Mouse (Mus musculus) megakaryocyte, embryonic 14.5 days (primary cell): Measurements from ENCODE around the gene Lenep. TPM values are rescaled to one million over a fixed set of nuclear protein-coding genes. Genes with fewer than 3 reads are reported as not detected.

ENCODE experiments used
- H3K27me3 ChIP-seq: replicated peaks from 2 replicates; pipeline ENCODE3; 2012; ENCODE audit warnings: inconsistent platforms
- H3K36me3 ChIP-seq: replicated peaks from 2 replicates; pipeline ENCODE3; 2012; ENCODE audit warnings: low read length, inconsistent platforms, mixed read lengths
- H3K4me1 ChIP-seq: 2 replicates; pipeline ENCODE4 v1.6.1; 2012; ENCODE audit warnings: inconsistent platforms
- H3K4me3 ChIP-seq: replicated peaks from 2 replicates; pipeline ENCODE3; 2012; ENCODE audit warnings: moderate library complexity, mild to moderate bottlenecking, inconsistent platforms
- H3K9me3 ChIP-seq: 2 replicates; pipeline ENCODE4 v1.6.1; 2012; ENCODE audit warnings: inconsistent platforms
- FLI1 ChIP-seq: IDR thresholded peaks from 2 replicates; pipeline ENCODE4 v1.6.1; 2012; ENCODE audit warnings: low read length, inconsistent platforms, mixed read lengths
- GATA1 ChIP-seq: IDR thresholded peaks from 3 replicates; pipeline ENCODE4 v1.6.1; 2012; ENCODE audit warnings: mixed read lengths, low read length, inconsistent platforms, borderline replicate concordance
- polyA plus RNA-seq: library from polyadenylated mRNA; stranded (reverse); fragments of >175 nt; gene quantifications from 2 replicates; pipeline ENCODE4 v1.2.3, GENCODE M21; 2012; ENCODE audit warnings: low replicate concordance; ENCODE audit not compliant: insufficient read depth

The Lenep gene
- 0.31 and 0.95 TPM in 2 replicates for polyA plus RNA-seq

GRCm38 (mm10) chr3:89402693-89403092 lies at the start of gene Lenep:
Gene Lenep (minus strand): TSS chr3:89402793.
- Histone ChIP-seq H3K9me3 (no peaks in the 10 kb centered on the region), H3K4me3 (no peak within 1 kb of the TSS), H3K27me3 (no peaks in the 10 kb centered on the region), H3K4me1 (peaks cover 23% of the 10 kb centered on the region), H3K36me3 (peaks cover 88% of the 10 kb centered on the region)
- no peak for TF ChIP-seq FLI1
- no peak for TF ChIP-seq GATA1

DNA sequence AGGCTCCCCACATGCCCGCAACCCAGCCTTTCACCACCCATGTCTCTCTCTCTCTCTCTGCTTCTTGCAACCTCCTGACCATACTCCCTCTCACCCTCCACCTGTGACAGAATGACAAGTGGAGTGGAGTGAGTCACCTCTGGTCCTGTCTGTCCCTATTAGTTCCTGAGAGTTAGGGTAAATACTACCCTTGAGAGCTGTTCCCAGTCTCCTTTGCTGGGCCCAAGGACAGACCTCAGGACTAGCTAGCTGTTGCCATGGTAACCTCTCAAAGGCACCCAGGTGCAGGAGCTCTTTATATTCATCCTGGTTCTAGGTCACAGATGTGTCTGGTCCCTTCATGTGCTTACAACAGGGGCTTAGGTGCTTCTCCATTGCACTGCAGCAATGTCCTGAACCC lies 49.3 kb upstream of the Lenep start:
- Histone ChIP-seq H3K4me1 (peaks cover 81% of the 10 kb centered on the region), H3K27me3 (no peaks in the 10 kb centered on the region), H3K36me3 (peaks cover 26% of the 10 kb centered on the region), H3K9me3 (no peaks in the 10 kb centered on the region), H3K4me3 (no peak overlapping the region)
- TF ChIP-seq GATA1: no peak
- TF ChIP-seq FLI1: no peak

GRCm38 (mm10) chr3:89449541-89449940 lies 46.9 kb upstream of the Lenep start:
- no peak for TF ChIP-seq GATA1
- TF ChIP-seq FLI1: no peak
- Histone ChIP-seq H3K9me3 (no peaks in the 10 kb centered on the region), H3K27me3 (no peaks in the 10 kb centered on the region), H3K4me3 (peak overlapping the region; percentile 87), H3K4me1 (peaks cover 59% of the 10 kb centered on the region), H3K36me3 (peaks cover 50% of the 10 kb centered on the region)

- TF ChIP-seq FLI1 (no peak), GATA1 (no peak)
- H3K27me3 ChIP-seq: no peaks in the 10 kb centered on the region
- H3K4me1 ChIP-seq: peaks cover 57% of the 10 kb centered on the region
- no peaks in the 10 kb centered on the region for H3K9me3 ChIP-seq
- peaks cover 56% of the 10 kb centered on the region for H3K36me3 ChIP-seq
- H3K4me3 ChIP-seq: peak overlapping the region; percentile 87
Measured at GRCm38 (mm10) chr3:89448720-89449537, 46.3 kb upstream of the Lenep start.

- Histone ChIP-seq H3K4me1 (peaks cover 45% of the 10 kb centered on the region), H3K27me3 (no peaks in the 10 kb centered on the region), H3K4me3 (no peak overlapping the region), H3K9me3 (no peaks in the 10 kb centered on the region), H3K36me3 (peaks cover 63% of the 10 kb centered on the region)
- TF ChIP-seq FLI1: no peak
- TF ChIP-seq GATA1: no peak
Measured at GRCm38 (mm10) chr3:89440691-89441090, 38.1 kb upstream of the Lenep start.

- TF ChIP-seq GATA1 (no peak), FLI1 (no peak)
- no peaks in the 10 kb centered on the region for H3K9me3 ChIP-seq
- H3K27me3 ChIP-seq: no peaks in the 10 kb centered on the region
- H3K4me1 ChIP-seq: peaks cover 58% of the 10 kb centered on the region
- H3K36me3 ChIP-seq: peaks cover 58% of the 10 kb centered on the region
- H3K4me3 ChIP-seq: peak overlapping the region; percentile 93
Measured at GRCm38 (mm10) chr3:89437269-89437668, 34.7 kb upstream of the Lenep start.

DNA sequence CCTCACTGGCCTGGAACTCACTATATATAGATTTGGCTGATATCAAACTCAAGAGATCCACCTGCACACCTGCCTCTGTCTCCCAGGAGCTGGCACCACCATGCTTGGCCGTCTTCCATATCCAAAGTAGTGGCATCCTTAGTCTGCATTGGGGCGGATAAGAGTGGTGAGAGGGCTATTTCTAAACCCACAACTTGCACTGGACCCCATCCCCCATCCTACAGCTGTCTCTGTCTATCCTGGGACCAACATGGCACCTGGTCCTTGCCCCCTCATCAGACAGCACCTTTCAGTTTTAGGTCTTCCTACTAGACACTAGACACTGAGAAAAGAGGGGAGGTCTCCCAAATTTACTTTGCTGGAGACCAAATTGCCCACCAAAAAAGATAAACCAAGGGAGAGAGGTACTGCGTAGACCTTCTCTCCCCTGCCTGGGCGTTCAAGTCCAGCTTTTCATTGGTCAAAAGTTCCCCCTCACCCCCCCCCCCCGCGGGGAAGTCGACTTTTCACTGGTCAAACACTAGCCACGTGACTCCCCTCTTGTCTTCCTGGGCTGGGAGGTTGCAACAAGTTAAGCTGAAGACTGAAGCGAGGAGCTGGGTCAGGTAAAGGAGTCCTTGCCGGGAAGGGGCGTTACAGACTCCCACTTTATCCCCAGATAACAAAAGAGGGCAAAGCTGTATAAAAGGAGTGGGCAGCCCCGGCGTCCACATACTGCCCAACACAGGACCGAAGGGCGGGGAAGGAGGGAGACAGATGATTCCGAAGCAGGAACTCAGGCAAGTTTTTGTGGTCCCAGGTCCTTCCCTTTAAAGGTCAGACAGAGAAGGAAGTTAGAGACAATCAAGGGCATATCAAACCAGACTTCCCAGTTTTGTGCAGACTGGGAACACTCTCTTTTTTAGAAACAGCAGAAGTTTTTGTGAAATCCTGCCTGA lies 33.9 kb upstream of the Lenep start, which contains the start of gene Pbxip1:
TSS of gene Pbxip1 (plus strand) at position 531 of the 938 bp plus-strand sequence.
- no peaks in the 10 kb centered on the region for H3K27me3 ChIP-seq
- no peak for TF ChIP-seq GATA1
- TF ChIP-seq FLI1: no peak
- peaks cover 63% of the 10 kb centered on the region for H3K4me1 ChIP-seq
- H3K9me3 ChIP-seq: no peaks in the 10 kb centered on the region
- peaks cover 56% of the 10 kb centered on the region for H3K36me3 ChIP-seq
- H3K4me3 ChIP-seq: peak within 1 kb of the TSS; percentile 93

DNA sequence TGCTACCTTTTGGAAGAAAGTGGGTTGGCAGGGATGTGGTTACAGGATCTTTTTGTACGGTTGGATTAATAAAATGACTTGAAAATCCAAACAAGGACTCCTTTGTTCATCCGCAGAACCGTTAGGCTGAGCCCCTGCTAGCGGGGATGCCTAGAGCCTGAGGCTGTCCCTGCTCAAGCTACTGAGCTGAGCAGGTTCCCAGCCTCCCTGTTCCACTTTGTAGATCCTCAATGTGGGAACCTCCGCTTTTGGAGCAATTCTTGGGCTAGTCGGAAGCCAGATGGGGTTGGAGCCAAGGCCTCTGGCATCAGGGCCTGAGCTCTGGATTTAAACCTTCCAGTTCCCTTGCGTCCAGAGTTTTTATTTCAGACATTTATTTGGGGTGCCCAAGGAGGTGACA lies 32.4 kb upstream of the Lenep start:
- peaks cover 66% of the 10 kb centered on the region for H3K4me1 ChIP-seq
- no peaks in the 10 kb centered on the region for H3K27me3 ChIP-seq
- H3K36me3 ChIP-seq: peaks cover 44% of the 10 kb centered on the region
- no peak overlapping the region for H3K4me3 ChIP-seq
- no peaks in the 10 kb centered on the region for H3K9me3 ChIP-seq
- TF ChIP-seq FLI1 (no peak), GATA1 (no peak)

GRCm38 (mm10) chr3:89434532-89434931 lies 31.9 kb upstream of the Lenep start:
- H3K9me3 ChIP-seq: no peaks in the 10 kb centered on the region
- H3K4me3 ChIP-seq: no peak overlapping the region
- peaks cover 39% of the 10 kb centered on the region for H3K36me3 ChIP-seq
- no peak for TF ChIP-seq FLI1
- TF ChIP-seq GATA1: no peak
- H3K27me3 ChIP-seq: no peaks in the 10 kb centered on the region
- H3K4me1 ChIP-seq: peaks cover 65% of the 10 kb centered on the region
